Mouse (Mus musculus) testis, adult 2 months (tissue): Measurements from ENCODE around the gene Slc22a23.

Experiments used
- CTCF ChIP-seq: fragments of 200-500 bp; IDR thresholded peaks from 2 replicates; pipeline ENCODE4 v1.5.1; 2012; ENCODE audit warnings: low read depth, mild to moderate bottlenecking, inconsistent platforms, low read length, moderate library complexity; ENCODE audit not compliant: control insufficient read depth, insufficient read depth, insufficient replicate concordance
- POLR2A ChIP-seq: fragments of 200-500 bp; IDR thresholded peaks from 2 replicates; pipeline ENCODE4 v1.6.1; 2012; ENCODE audit warnings: low read depth, mild to moderate bottlenecking, inconsistent platforms, low read length, moderate library complexity; ENCODE audit not compliant: control insufficient read depth

DNA sequence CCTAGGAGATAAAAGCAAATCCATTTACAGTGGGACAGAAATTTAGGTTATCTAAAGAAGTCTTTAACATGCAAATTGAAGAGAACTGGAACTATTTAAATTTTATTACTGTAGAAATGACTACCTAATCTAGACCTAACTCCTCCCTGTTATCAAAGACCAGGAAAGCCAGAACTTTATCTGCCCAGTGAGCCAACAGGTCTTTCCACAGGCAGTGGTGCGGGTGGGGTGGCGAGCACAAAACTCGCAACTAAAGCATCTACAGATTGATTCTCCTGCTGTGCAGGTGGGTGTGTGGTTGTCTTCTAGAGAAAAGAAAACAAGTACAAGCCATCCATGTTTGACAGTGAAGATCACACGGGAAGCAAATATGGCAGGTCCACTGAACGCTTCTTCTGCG is 46.9 kb downstream of the Slc22a23 start:
- TF ChIP-seq POLR2A (no peak), CTCF (no peak)
